Mouse (Mus musculus): ENCODE data around the gene Socs3.

Socs3 gene

GRCm38 (mm10) chr11:117972656-117973558 is 3.1 kb upstream of the Socs3 start:
- DNase-seq (ENCODE audit: low read depth, low spot score): no peak

- DNase-seq (ENCODE audit: low read depth, low spot score): no peak
These were observed 1.9 kb upstream of the Socs3 start for GRCm38 (mm10) chr11:117971646-117972242.

- no peak for DNase-seq (ENCODE audit: low read depth, low spot score)
These were observed 1.3 kb upstream of the Socs3 start for GRCm38 (mm10) chr11:117971100-117971499.

- peak; percentile 82 for DNase-seq (ENCODE audit: low read depth, low spot score)
These were observed 525 bp downstream of the Socs3 start for GRCm38 (mm10) chr11:117969100-117969944.

GRCm38 (mm10) chr11:117968716-117969099 is 1.1 kb downstream of the Socs3 start:
- no peak for DNase-seq (ENCODE audit: low read depth, low spot score)

GRCm38 (mm10) chr11:117968016-117968671 is 1.7 kb downstream of the Socs3 start:
- no peak for DNase-seq (ENCODE audit: low read depth, low spot score)

GRCm38 (mm10) chr11:117967249-117968015 is 2.4 kb downstream of the Socs3 start:
- DNase-seq (ENCODE audit: low read depth, low spot score): no peak

- DNase-seq (ENCODE audit: low read depth, low spot score): no peak
These were observed 3.2 kb downstream of the Socs3 start for GRCm38 (mm10) chr11:117966506-117967100.

- DNase-seq (ENCODE audit: low read depth, low spot score): no peak
These were observed 4.3 kb downstream of the Socs3 start for GRCm38 (mm10) chr11:117965561-117965981.

GRCm38 (mm10) chr11:117965052-117965451 is 4.8 kb downstream of the Socs3 start:
- no peak for DNase-seq (ENCODE audit: low read depth, low spot score)

- no peak for DNase-seq (ENCODE audit: low read depth, low spot score)
These were observed 5.6 kb downstream of the Socs3 start for GRCm38 (mm10) chr11:117964294-117964693.

- no peak for DNase-seq (ENCODE audit: low read depth, low spot score)
These were observed 6.0 kb downstream of the Socs3 start for GRCm38 (mm10) chr11:117963872-117964271.

GRCm38 (mm10) chr11:117963091-117963793 is 6.6 kb downstream of the Socs3 start:
- peak; percentile 67 for DNase-seq (ENCODE audit: low read depth, low spot score)

- DNase-seq (ENCODE audit: low read depth, low spot score): no peak
These were observed 7.4 kb downstream of the Socs3 start for GRCm38 (mm10) chr11:117962228-117963067.

- DNase-seq (ENCODE audit: low read depth, low spot score): no peak
These were observed 9.2 kb downstream of the Socs3 start for GRCm38 (mm10) chr11:117960601-117961000.

- DNase-seq (ENCODE audit: low read depth, low spot score): no peak
These were observed 10.0 kb downstream of the Socs3 start for GRCm38 (mm10) chr11:117959741-117960381.

GRCm38 (mm10) chr11:117959166-117959565 is 10.7 kb downstream of the Socs3 start:
- DNase-seq (ENCODE audit: low read depth, low spot score): no peak

- no peak for DNase-seq (ENCODE audit: low read depth, low spot score)
These were observed 11.7 kb downstream of the Socs3 start for GRCm38 (mm10) chr11:117958197-117958596.

Data from c-Kit-negative CD71-positive TER-119-positive erythroid progenitor cells, embryonic 14.5 days (primary cell).